Mouse (Mus musculus) midbrain, embryonic 13.5 days (tissue): ENCODE results near the gene Cd9. TPM values are rescaled to one million over a fixed set of nuclear protein-coding genes. Genes with fewer than 3 reads are reported as not detected.

Experiments used
- ATAC-seq: fragments of 200-750 bp; cut with Nextera tagmentation; 2 replicates; pipeline ENCODE4 v1.8.0; 2017; ENCODE audit warnings: mild to moderate bottlenecking, moderate TSS enrichment, moderate library complexity
- H3K27ac ChIP-seq: fragments of 300-500 bp; sonication (generic); 2 replicates; pipeline ENCODE4 v1.5.1; 2015; ENCODE audit warnings: inconsistent platforms, mild to moderate bottlenecking, moderate library complexity
- H3K27me3 ChIP-seq: fragments of 300-500 bp; sonication (generic); 2 replicates; pipeline ENCODE4 v1.6.1; 2015; ENCODE audit warnings: mild to moderate bottlenecking, inconsistent platforms
- H3K36me3 ChIP-seq: fragments of 300-500 bp; sonication (generic); 2 replicates; pipeline ENCODE4 v1.6.1; 2015; ENCODE audit warnings: mild to moderate bottlenecking, inconsistent platforms
- H3K4me1 ChIP-seq: fragments of 300-500 bp; sonication (generic); replicated peaks from 2 replicates; pipeline ENCODE4 v1.6.1; 2015; ENCODE audit warnings: inconsistent platforms
- H3K4me2 ChIP-seq: fragments of 300-500 bp; sonication (generic); replicated peaks from 2 replicates; pipeline ENCODE4 v1.6.1; 2015; ENCODE audit warnings: moderate library complexity, mild to moderate bottlenecking, inconsistent platforms
- H3K4me3 ChIP-seq: fragments of 300-500 bp; sonication (generic); replicated peaks from 2 replicates; pipeline ENCODE4 v1.5.1; 2015; ENCODE audit warnings: mild to moderate bottlenecking, inconsistent platforms
- H3K9ac ChIP-seq: fragments of 300-500 bp; sonication (generic); replicated peaks from 2 replicates; pipeline ENCODE4 v1.6.1; 2015; ENCODE audit warnings: mild to moderate bottlenecking, inconsistent platforms
- H3K9me3 ChIP-seq: fragments of 300-500 bp; sonication (generic); 2 replicates; pipeline ENCODE4 v1.6.1; 2016; ENCODE audit warnings: mild to moderate bottlenecking, inconsistent platforms
- WGBS: fragments of 180-500 bp; shearing (Covaris S2); methylation state at CpG from one replicate; pipeline ENCODE4 v1.1.7; 2015; 5-methylcytosine and 5-hydroxymethylcytosine counted together
- polyA plus RNA-seq: library from polyadenylated mRNA; unstranded; fragments of >200 nt; fragmentation: Nextera tagmentation; extraction: Ambion mirVana; gene quantifications from 2 replicates; pipeline ENCODE4 v1.2.1, GENCODE M21; 2015

The Cd9 gene
- polyA plus RNA-seq, 1 experiment from 2014 or later = 36.0 TPM

DNA sequence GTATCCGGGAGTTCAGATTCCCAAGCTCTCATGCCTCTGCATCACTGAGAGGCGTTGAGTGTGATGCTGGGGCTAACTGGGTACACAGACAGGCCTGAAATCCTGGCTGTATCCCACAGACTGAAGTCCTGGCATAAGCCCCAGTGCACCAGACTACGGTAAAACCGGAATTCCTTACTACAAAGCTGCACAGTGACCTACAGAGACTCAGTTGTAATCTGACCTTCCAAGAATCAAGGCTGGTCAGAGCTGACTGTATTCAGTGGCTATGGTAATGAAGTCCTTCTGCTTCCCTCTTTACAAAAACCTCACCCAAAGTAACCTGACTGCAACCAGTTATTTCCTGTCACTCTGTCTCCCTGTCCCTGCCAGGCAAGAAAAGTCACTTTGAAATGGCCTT is 47.4 kb downstream of the Cd9 start:
- Histone ChIP-seq H3K27ac (no peak overlapping the region), H3K4me3 (no peak overlapping the region), H3K9ac (no peak overlapping the region), H3K9me3 (no peaks in the 10 kb centered on the region), H3K4me1 (no peaks in the 10 kb centered on the region), H3K4me2 (no peak overlapping the region), H3K27me3 (no peaks in the 10 kb centered on the region), H3K36me3 (no peaks in the 10 kb centered on the region)
- no peak for ATAC-seq
- WGBS = 44% methylated on average over 4 of the region's 4 CpGs

DNA sequence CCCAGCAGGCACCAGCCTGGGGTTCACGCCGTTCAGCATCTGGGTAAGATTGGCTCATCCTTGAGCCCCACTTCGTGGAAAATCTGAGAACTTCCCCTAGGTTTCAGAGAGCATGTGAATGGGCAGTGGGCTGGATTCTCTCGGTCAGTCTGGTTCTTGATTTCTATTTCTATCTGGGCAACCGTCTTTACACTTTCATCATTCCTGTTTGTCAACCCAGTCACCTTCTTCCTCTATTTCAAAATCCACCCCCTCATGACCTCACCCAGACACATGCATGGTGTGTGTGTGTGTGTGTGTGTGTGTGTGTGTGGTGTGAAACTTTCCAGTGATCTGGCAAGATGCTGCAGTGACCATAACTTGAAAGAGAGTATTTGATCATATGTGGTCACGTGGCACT is 49.2 kb downstream of the Cd9 start:
- 84% methylated on average over 6 of the region's 6 CpGs for WGBS
- Histone ChIP-seq H3K9ac (no peak overlapping the region), H3K27me3 (no peaks in the 10 kb centered on the region), H3K4me2 (no peak overlapping the region), H3K9me3 (no peaks in the 10 kb centered on the region), H3K4me3 (no peak overlapping the region), H3K4me1 (no peaks in the 10 kb centered on the region), H3K36me3 (no peaks in the 10 kb centered on the region), H3K27ac (no peak overlapping the region)
- ATAC-seq = no peak

DNA sequence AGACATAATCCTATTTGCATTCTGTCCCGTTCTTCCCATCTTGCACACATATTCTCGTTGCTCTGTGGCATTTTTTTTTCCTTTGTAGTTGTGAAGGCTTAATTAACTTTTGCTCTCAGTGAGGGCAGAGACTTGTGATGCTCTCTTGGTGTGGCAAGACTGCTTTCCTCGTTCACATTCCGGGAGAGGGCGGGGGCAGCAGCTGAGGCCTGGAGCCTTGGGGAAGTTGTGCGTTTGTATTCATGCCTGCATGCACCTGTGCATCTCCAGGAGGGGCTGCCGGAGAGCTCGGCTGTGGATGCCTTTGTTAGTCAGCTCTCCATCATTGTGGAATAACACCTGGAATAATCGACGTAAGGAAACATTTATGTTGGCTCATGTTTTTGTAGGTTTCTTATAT is 52.0 kb downstream of the Cd9 start:
- WGBS = 55% methylated on average over 10 of the region's 10 CpGs
- no peak overlapping the region for H3K9ac ChIP-seq

DNA sequence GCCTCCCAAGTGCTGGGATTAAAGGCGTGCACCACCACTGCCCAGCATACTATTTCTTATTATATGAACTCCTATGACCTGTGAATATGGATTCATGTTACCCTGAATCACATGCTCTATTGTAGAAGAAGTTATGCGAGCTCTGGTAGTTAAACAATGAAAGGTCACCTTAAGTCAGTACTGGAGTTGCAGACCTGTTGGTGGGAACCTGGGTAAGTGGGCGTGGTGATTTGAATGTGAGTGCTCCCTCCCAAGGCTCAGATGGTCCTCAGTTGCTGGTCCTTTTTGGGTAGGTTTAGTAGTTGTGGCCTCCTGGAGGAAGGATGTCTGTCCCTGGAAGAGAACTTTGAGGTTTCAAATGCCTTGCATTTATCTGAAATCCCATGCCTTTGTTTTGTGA is 57.8 kb downstream of the Cd9 start:
- H3K4me2 ChIP-seq = no peak overlapping the region
- WGBS = 95% methylated on average over 3 of the region's 3 CpGs
- no peak overlapping the region for H3K9ac ChIP-seq
- no peaks in the 10 kb centered on the region for H3K27me3 ChIP-seq
- H3K4me3 ChIP-seq = no peak overlapping the region
- no peaks in the 10 kb centered on the region for H3K4me1 ChIP-seq
- no peaks in the 10 kb centered on the region for H3K9me3 ChIP-seq
- no peaks in the 10 kb centered on the region for H3K36me3 ChIP-seq
- no peak overlapping the region for H3K27ac ChIP-seq
- ATAC-seq = no peak

More for the DNA sequence above, 52.0 kb downstream of the Cd9 start:
- no peak overlapping the region for H3K4me3 ChIP-seq
- H3K4me2 ChIP-seq = no peak overlapping the region
- no peak overlapping the region for H3K27ac ChIP-seq
- H3K27me3 ChIP-seq = no peaks in the 10 kb centered on the region
- H3K4me1 ChIP-seq = no peaks in the 10 kb centered on the region
- ATAC-seq = no peak
- H3K9me3 ChIP-seq = no peaks in the 10 kb centered on the region
- no peaks in the 10 kb centered on the region for H3K36me3 ChIP-seq

DNA sequence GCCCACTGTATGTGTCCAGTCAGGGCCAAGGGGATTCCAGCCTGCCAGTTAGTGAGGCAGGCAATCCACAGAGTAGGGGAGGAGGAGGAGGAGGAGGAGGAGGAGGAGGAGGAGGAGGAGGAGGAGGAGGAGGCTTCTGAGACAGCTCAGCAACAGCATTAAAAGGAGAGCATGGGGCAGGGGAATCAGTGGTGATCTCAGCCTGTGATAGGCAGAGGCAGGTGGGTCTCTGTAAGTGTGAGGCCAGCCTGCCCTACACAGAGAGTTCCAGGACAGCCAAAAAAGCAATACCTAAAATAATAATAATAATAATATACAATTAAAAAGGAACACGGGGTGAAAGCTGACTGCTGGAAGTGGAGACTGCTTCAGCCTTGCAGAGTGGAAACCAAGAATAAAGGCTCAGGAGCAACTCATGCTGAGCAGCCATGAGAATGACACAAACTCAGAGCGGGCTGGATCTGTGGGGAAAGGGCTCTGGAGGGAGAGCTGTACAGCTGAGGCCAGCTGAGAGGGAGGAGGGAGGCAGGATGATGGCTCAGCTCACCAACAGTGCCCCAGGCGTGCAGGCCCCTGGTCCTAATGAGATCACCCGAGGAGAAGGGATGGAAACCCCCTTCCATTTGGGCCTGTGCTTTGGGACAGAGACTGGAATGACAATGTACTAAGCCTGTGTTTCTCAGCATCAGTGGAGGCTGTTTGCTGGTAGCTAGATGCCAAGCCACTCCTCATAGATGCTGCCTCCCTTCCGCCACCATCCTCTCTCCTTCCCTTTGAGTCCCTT is 59.7 kb downstream of the Cd9 start:
- Histone ChIP-seq H3K27me3 (no peaks in the 10 kb centered on the region), H3K4me1 (0 out of 2 replicates have a peak, but pooled peaks cover 3% of the 10 kb centered on the region), H3K36me3 (no peaks in the 10 kb centered on the region), H3K4me2 (no peak overlapping the region), H3K9me3 (no peaks in the 10 kb centered on the region), H3K9ac (no peak overlapping the region), H3K4me3 (no peak overlapping the region), H3K27ac (no peak overlapping the region)
- no peak for ATAC-seq
- 55% methylated on average over 5 of the region's 5 CpGs for WGBS

DNA sequence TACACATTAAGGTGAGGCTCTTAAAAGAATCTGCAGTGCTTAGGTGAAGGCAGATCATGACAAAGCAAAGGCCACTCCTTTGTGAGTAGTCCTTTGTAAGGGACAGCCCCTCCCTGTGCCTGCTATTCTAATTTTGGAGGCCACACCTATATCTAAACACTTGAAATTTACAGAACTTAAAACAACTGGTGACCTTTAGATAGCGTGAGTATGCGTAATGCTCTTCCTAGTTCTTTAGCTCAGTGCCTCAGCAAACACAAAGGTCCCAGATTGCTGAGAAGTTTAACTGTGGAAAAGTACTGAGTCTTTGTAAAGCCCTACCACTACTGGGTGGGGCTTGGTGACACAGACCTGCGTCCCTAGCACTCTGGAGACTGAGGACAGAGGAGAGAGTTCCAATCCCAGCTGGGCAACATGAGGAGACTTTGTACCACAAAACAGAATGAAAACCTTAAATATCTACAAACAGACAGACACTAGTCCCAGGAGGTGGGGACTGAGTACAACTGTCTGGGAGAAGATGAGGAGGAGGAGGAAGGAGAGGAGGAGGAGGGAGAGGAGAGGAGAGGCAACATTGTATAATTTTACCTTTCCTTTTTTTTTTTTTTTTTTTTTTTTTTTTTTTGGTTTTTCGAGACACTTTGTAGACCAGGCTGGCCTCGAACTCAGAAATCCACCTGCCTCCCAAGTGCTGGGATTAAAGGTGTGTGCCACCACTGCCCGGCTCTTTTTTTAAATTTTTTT is 60.7 kb downstream of the Cd9 start:
- Histone ChIP-seq H3K4me2 (no peak overlapping the region), H3K4me1 (0 out of 2 replicates have a peak, but pooled peaks cover 3% of the 10 kb centered on the region), H3K36me3 (no peaks in the 10 kb centered on the region), H3K27me3 (no peaks in the 10 kb centered on the region), H3K9ac (no peak overlapping the region), H3K9me3 (no peaks in the 10 kb centered on the region), H3K4me3 (no peak overlapping the region), H3K27ac (no peak overlapping the region)
- no peak for ATAC-seq
- WGBS = 77% methylated on average over 6 of the region's 6 CpGs

DNA sequence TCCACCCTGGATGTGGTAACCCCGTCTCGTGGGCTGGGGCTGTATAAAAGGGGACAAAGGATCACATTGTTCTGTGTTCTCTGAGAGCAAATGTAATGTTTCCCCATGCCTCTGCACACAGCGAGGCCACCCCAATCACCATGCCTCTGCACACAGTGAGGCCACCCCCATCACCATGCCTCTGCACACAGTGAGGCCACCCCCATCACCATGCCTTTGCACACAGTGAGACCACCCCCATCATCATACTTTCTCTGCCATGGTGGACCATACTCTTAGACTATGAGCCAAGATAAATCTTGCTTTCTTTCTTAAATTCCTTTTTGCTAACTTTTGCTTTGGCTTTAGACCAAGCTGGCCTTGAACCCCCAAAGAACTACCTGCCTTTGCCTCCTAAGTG is 61.3 kb downstream of the Cd9 start:
- Histone ChIP-seq H3K27me3 (no peaks in the 10 kb centered on the region), H3K9me3 (no peaks in the 10 kb centered on the region), H3K36me3 (no peaks in the 10 kb centered on the region), H3K27ac (no peak overlapping the region), H3K4me1 (0 out of 2 replicates have a peak, but pooled peaks cover 3% of the 10 kb centered on the region), H3K4me3 (no peak overlapping the region), H3K9ac (no peak overlapping the region), H3K4me2 (no peak overlapping the region)
- WGBS = 57% methylated on average over 3 of the region's 3 CpGs
- ATAC-seq = no peak

DNA sequence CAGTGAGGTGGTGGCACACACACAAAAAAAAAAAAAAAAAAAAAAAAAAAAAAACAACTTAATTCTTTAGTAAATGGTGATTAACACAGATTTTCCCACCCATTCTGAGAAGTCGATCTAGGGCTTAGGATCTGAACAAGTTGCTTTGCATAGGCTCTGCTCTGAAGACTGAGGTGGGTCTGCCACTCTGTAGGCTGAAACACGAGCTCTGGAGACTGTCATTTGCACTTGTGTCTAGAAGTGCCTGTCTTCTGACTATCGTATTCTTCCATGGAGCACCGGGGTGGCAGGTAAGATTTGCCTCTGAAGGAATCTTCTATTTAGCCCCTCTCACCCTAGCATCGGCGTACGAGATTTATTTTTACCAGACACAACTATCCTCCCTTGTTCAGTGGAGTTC is 62.1 kb downstream of the Cd9 start:
- no peak for ATAC-seq
- Histone ChIP-seq H3K4me3 (no peak overlapping the region), H3K9ac (no peak overlapping the region), H3K4me2 (no peak overlapping the region), H3K27me3 (no peaks in the 10 kb centered on the region), H3K27ac (no peak overlapping the region), H3K36me3 (no peaks in the 10 kb centered on the region), H3K9me3 (no peaks in the 10 kb centered on the region), H3K4me1 (0 out of 2 replicates have a peak, but pooled peaks cover 3% of the 10 kb centered on the region)
- whole genome bisulfite sequencing = 90% methylated on average over 7 of the region's 7 CpGs

DNA sequence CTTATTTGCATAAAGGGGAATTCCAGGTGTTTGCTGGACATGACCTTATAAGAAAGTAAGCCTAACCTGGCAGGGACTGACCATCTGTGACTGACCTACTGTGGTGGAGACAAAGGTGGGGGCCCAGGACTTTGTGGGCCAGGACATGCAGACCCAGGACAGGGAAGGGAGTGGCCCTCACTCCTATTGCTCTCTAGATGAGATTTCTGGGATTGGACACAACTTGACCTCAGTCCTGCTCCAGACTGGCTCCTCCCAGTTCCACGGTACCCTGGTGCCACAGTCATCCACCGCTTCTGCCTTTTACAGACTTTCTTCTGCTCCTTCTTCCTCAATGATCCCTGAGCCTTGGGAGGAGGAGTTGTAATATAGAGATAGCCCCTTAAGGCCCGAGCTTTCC is 63.6 kb downstream of the Cd9 start:
- ATAC-seq = no peak
- Histone ChIP-seq H3K9me3 (no peaks in the 10 kb centered on the region), H3K27me3 (no peaks in the 10 kb centered on the region), H3K4me2 (no peak overlapping the region), H3K36me3 (no peaks in the 10 kb centered on the region), H3K4me3 (no peak overlapping the region), H3K27ac (no peak overlapping the region), H3K9ac (no peak overlapping the region), H3K4me1 (peaks cover 7% of the 10 kb centered on the region)
- WGBS = 58% methylated on average over 3 of the region's 3 CpGs

DNA sequence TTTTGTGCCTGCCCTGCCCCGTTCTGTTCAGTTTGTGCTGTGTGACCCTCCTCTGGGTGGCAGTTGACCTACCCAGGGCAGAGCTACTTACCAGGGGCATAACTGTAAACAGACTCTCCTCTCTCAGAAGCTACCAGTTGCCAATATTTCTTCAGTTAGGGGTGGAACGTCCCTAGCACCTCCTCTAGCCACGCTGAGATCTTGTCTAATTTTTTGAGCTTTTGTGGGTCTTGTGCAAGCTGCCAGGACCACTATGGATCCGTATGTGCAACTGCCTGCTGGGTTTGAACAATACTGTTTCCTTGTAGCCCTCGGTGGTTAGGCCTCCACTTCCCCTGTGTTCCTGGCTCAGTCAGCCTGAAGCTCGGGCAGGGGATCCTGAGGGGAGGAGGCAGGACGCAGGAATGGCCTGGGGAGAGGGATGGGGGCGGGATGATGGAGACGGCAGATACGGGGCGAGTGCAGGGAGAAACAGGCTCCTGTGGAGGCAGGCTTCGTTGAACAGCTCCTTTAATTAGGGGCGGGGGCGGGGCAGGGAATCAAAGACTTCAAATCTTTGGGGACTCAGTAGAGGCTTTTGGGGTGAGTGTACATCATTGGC is 64.1 kb downstream of the Cd9 start:
- no peak for ATAC-seq
- Histone ChIP-seq H3K36me3 (no peaks in the 10 kb centered on the region), H3K9me3 (no peaks in the 10 kb centered on the region), H3K4me2 (no peak overlapping the region), H3K9ac (no peak overlapping the region), H3K4me1 (peaks cover 7% of the 10 kb centered on the region), H3K27ac (no peak overlapping the region), H3K27me3 (no peaks in the 10 kb centered on the region), H3K4me3 (no peak overlapping the region)
- WGBS = 7% methylated on average over 14 of the region's 14 CpGs

DNA sequence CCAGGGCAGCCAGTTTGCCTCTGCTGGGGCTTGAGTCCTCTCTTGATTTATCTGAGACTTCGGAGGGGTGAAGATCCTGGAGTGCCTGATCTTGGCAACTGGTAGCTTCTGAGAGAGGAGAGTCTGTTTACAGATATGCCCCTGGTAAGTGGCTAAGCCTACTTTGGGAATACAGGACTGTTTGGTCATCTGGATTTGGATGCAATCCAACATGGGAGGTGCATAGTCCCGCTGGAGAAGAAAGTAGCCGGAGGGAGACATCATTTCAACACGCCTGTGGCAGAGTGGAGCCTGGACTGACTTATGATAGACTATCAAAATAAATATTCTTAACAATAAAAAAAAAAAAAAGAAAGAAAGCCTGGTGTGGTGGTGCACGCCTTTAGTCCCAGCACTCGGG is 64.8 kb downstream of the Cd9 start:
- ATAC-seq = no peak
- Histone ChIP-seq H3K9ac (no peak overlapping the region), H3K4me1 (peaks cover 7% of the 10 kb centered on the region), H3K9me3 (no peaks in the 10 kb centered on the region), H3K27ac (no peak overlapping the region), H3K4me2 (no peak overlapping the region), H3K4me3 (no peak overlapping the region), H3K36me3 (no peaks in the 10 kb centered on the region), H3K27me3 (no peaks in the 10 kb centered on the region)
- WGBS = 92% methylated on average over 6 of the region's 6 CpGs
